Mouse (Mus musculus) 3T3-L1 (cell line): Measurements from ENCODE around the gene Actn1.

Source experiments
- DNase-seq: peaks from one replicate; pipeline ENCODE4 v3.0.0-alpha.2; 2015; ENCODE audit warnings: low read depth, low spot score

Gene Actn1

GRCm38 (mm10) chr12:80259216-80260055, 735 bp downstream of the Actn1 start:
- DNase-seq, result peak; percentile 69

DNA sequence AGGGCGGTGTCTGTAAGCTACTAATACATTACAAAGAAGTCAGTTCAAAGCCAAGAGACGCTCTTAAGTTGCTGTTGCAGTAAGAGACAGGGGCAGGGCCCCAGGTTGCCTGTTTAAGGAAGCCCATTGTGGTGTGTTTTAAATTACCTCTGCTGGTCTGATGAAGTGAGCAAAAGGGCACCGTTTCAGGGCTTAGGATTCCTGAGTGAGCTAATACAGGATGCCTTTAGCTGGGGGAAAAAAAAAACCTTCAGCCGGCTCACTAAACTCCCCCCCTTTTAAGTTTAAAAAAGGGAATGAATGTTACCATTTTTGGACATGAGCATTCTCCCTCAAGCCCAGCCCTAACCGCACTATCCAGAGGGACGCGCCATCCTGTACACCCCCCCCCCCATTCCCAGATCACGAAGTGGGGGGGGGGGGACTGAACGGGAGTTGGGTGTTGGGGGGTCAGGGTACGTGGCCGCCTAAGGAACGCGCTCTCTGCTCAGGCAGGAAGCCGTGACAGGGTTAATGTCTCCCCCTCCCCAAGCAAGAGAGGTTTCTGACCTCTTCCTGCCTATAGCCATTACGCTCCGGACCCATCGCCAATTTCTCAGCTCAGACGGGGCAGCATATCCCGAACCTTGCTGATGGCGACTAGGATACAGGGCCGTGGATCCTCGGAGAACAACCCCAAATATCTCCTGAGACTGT, 1.5 kb downstream of the Actn1 start:
- peak; percentile 67 for DNase-seq

DNA sequence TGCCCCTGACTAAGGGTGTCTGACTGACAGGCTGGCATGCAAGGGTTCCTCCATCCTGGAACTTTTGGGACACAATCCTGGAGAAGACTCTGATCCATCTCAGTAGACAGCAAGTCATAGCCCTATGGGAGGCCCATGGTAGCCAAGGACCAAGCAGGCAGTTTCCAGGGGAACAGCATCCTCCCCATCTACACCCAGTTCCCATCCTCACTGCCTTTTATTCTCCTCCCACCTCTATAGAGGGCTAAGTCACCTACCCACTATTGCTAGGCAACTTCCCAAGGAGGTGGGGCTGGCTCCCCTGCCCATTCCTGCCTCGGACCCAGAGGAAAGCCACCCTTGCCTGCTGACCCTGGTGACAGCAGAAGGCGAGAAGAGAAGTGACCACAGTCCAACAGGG, 8.2 kb downstream of the Actn1 start:
- DNase-seq, result no peak

- no peak for DNase-seq
These were observed 8.6 kb downstream of the Actn1 start for GRCm38 (mm10) chr12:80251554-80251953.

- DNase-seq, result no peak
These were observed 10.6 kb downstream of the Actn1 start for GRCm38 (mm10) chr12:80249539-80249938.

GRCm38 (mm10) chr12:80247067-80247466, 13.1 kb downstream of the Actn1 start:
- no peak for DNase-seq

GRCm38 (mm10) chr12:80246505-80246904, 13.7 kb downstream of the Actn1 start:
- DNase-seq, result peak; percentile 52

- no peak for DNase-seq
These were observed 15.4 kb downstream of the Actn1 start for GRCm38 (mm10) chr12:80244755-80245154.

DNA sequence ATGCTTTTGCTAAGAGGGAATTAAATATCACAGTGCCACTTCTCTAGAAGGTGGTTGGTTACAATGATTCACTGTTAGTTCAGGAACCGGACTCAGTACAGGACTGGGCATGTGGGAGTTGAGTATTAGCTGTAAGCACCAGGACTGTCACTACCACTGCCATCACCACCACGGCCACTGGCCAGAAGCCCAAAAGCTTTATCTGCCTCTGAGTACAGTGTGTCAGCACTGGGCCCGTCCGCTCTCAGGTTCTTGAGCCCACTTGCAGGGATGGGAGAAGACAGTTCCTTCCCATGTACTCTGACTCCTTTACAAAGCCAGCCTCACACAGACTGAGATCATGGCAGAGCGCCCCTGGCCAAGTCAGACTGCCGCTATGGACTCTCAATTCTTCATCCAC, 16.0 kb downstream of the Actn1 start:
- DNase-seq, result no peak

DNA sequence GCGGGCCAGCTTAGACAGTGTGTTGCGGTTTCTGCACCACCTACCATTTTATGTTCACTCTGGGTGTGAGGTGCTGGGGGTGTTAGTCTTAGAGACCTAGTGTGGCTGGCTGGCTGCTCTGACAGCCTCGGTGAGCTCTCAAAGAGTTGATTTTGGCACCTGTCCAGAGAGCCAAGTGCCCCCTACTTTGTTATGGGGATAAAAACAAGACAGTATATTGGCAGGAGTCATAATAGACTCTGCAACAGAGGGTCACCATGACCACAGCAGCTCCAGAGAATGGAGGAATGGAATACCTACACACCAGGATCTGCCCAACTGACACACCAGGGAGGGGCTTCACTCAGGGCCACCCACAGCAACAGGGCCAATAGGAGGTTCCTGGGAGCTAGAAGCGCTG, 16.8 kb downstream of the Actn1 start:
- no peak for DNase-seq

DNA sequence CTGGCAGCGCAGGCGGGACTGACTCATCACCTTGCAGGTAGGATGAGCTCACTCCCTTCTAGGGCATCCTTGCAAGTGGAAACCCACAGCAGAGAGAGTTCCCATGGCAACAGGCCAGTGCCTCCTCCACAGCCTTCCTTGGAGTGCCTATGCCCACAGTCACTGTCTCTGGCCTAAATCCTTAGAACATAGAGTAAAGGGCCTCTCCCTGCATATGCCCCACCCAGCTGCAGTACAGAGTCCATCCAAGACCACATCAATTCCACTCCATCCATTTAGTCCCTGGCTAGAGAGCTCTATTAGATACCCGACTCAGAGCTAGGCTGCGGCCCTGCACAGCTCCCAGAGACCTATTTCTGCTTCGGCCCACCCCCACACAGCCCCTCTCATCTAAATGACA, 20.7 kb downstream of the Actn1 start:
- DNase-seq, result peak; percentile 39

DNA sequence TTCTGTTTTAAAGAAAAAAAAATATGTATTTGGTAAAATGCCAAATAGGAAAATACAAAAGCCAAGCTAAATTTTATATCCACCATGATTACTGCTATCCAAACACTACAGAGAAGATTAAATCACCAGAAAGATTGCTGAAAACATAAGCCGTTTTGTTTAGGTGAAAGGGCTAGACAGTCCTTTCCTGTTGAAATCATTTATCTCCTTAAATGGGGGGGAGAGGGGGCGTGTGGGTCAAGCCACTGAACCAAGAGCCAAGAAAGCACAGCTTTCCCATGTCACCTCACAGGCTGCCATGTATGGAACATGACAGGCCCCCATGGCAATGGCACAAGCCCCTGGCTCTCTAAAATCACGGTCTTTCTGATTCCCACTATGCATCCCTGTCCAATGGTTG, 21.6 kb downstream of the Actn1 start:
- DNase-seq, result no peak

DNA sequence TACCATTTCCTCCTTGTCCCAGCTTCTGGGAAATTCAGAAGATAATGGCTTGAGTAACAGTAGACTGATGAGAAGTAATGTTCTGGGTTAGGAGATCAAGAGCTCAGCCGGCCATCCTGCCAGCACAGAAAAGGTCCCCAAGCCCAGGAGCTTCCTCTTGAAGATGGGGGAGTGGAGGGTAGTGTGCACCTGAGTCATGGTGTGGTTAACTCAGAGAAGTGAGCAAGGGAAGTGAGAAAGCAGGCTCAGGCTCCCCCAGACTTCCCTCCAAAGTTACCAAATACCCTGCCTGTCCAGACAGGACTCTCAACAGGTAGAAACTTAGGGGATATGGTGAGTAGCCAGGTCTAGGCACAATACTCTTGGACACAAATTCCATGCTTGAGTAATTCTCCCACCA, 24.9 kb downstream of the Actn1 start:
- no peak for DNase-seq

DNA sequence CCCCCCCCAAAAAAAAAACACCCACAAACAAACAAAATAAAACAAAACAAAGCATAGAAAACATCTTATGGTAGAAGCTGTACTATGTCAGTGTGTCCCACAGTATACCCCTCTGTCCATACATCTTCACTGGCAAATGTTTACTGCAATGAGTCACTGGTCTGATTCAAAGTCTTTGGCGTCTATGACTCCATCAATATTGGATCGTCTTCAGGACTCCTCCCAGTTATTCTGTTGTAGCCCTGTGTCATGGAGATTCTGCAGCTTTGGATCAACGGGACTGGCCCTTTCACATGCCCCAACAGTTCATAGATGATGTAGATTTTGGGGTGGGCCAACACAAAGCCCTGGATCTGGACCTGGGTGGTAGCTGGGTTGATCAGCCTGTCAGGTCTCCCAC, 25.9 kb downstream of the Actn1 start:
- DNase-seq, result peak; percentile 83

DNA sequence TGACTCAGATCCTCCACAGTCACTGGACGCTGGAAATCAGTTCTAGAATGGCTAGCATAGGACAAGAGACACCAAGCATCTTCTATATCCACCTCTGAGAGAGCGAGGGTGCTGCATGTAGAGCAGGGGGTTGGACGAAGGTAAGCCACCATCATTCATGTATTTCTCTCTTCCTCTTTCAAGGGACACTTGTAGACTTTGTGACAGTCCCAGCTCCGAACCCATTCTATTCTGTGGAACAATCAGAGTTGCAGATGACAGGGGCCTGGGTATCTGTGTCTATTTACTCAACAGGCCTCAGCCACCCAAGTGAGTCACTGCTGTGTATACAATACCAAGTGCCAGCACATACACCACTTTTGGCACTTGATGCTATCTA, 27.3 kb downstream of the Actn1 start:
- peak; percentile 36 for DNase-seq

GRCm38 (mm10) chr12:80232076-80232839, 27.9 kb downstream of the Actn1 start:
- DNase-seq, result peak; percentile 77

GRCm38 (mm10) chr12:80231317-80231716, 28.9 kb downstream of the Actn1 start:
- peak; percentile 57 for DNase-seq

DNA sequence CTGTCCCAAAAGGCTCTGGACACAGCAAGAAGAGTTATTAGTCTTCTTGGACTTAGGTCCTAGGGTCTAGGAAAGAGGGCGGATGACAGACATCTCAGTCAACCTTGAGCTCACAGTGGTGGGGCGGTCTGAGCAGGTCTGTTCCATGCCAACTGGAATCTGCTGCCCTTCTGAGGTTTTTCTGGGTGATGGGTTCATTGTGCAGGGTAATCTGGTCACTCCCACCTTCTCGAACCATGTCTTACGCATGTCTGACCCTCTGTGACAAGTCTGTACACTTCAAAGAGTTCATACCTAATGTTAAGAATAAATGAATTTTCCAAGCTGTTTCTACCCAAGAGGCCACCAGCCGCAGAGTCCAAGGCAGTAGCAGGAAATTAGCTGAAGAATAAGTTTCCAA, 29.3 kb downstream of the Actn1 start:
- DNase-seq, result peak; percentile 53

- DNase-seq, result peak; percentile 96
These were observed 30.0 kb downstream of the Actn1 start for GRCm38 (mm10) chr12:80230111-80230700.

- peak; percentile 89 for DNase-seq
These were observed 31.0 kb downstream of the Actn1 start for GRCm38 (mm10) chr12:80229010-80229800.

GRCm38 (mm10) chr12:80228356-80228755, 31.8 kb downstream of the Actn1 start:
- no peak for DNase-seq
